Mouse (Mus musculus): ENCODE data around the gene Agpat4. TPM values are rescaled to one million over a fixed set of nuclear protein-coding genes. Genes with fewer than 3 reads are reported as not detected.

Agpat4 gene
- polyA plus RNA-seq (2015; fragmentation: Nextera tagmentation; extraction: Ambion mirVana): 38.8 and 40.1 TPM in 2 replicates

DNA sequence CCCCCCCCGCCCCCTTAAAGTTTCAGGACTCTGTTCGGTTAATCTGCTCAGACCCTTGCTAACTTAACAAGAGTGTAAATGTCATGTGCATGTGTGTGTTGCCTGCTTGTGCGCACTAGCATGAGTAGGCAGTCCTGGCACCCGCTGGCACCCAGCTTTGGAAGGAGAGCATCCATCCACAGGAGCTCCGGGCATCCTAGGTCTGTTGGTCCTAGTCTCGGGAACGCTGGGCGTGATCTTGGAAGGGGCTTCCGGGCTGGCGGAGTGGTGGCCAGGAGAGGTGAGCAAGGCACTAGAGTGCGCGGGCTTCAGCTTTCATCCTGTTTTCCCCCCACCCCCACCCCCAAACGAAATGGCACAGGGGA is at the start of gene Agpat4:
Agpat4 (plus strand) TSS at position 144 of the 365 bp plus-strand sequence.
- H3K4me3 ChIP-seq: peak within 1 kb of the TSS; percentile 60
- H3K36me3 ChIP-seq: no peaks in the 10 kb centered on the region
- H3K9ac ChIP-seq: peak within 1 kb of the TSS; percentile 77
- no peaks in the 10 kb centered on the region for H3K27me3 ChIP-seq
- peak; percentile 78 for ATAC-seq (ENCODE audit: low FRiP score, low read depth)
- no peaks in the 10 kb centered on the region for H3K9me3 ChIP-seq
- H3K27ac ChIP-seq: peak within 1 kb of the TSS; percentile 96
- H3K4me2 ChIP-seq (replicated peaks): peak within 1 kb of the TSS; percentile 86
- 0% methylated on average over 13 of the region's 13 CpGs for WGBS
- peaks cover 13% of the 10 kb centered on the region for H3K4me1 ChIP-seq

DNA sequence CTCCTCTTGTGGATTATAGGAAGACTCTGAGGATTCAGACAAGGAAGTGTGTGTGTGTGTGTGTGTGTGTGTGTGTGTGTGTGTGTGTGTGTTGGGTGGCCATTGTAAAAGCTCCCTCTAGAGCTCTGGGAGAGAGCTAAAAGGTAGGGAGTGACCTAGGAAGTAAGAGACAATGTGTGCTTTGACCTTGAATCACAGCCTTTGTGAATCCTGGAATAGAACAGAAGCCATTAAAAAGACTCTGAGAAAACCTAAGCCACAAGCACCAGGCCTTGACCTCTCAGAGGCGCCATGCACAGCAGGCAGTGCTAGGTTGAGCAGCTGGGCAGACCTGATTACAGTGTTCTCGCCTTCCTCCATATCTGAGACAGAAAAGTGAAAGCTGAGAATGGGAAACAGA is 41.7 kb upstream of the Agpat4 start:
- no peak overlapping the region for H3K27ac ChIP-seq
- no peak overlapping the region for H3K4me2 ChIP-seq (replicated peaks)
- no peaks in the 10 kb centered on the region for H3K27me3 ChIP-seq
- H3K4me1 ChIP-seq: peaks cover 7% of the 10 kb centered on the region
- no peaks in the 10 kb centered on the region for H3K9me3 ChIP-seq
- H3K4me3 ChIP-seq: no peak overlapping the region
- no peak overlapping the region for H3K9ac ChIP-seq
- WGBS: 65% methylated on average over 2 of the region's 2 CpGs
- no peaks in the 10 kb centered on the region for H3K36me3 ChIP-seq
- no peak for ATAC-seq (ENCODE audit: low FRiP score, low read depth)

DNA sequence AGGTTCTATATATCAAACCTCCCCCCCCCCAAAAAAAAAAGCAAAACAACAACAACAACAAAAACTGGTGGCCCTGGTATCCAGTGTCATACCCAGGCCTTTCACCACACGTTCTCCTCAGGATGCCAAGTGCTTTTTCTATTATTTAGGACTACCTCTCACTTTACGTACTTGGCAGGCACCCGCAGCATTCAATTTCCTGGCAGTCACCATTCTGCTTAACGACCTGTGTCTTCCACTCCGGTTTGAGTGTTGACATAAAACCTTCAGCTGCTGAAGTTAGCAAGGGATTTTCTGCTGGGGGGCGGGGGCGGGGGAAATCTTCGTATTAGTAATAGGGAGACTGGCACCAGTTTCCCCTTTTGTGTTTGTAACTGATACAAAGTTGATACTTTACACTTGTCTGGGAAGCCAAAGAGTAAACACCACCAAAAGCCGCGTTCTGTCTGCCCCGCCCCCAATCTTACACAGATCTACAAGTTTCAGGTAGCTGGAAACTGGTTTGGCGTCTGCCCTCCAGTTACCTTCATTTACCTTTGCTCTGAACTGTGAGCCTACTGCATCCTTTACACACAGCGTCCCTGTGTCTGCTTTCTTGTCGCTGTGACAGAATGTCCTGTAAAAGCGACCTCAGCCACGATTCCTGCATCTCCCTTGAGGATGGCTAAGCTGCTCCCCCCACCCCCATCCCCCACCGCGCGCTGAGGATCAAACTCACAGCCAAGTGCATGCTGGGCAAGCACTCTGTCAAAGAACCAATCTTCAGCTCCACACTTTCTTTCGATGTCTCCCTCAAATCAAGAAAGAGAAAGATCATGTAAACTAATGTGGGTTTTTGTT is 37.6 kb upstream of the Agpat4 start:
- Histone ChIP-seq H3K9ac (no peak overlapping the region), H3K27ac (no peak overlapping the region), H3K9me3 (no peaks in the 10 kb centered on the region), H3K4me1 (peaks cover 7% of the 10 kb centered on the region), H3K27me3 (no peaks in the 10 kb centered on the region), H3K4me3 (no peak overlapping the region), H3K36me3 (no peaks in the 10 kb centered on the region), H3K4me2 (replicated peaks) (peak overlapping the region; percentile 27)
- ATAC-seq (ENCODE audit: low FRiP score, low read depth): no peak
- WGBS: 37% methylated on average over 20 of the region's 20 CpGs

DNA sequence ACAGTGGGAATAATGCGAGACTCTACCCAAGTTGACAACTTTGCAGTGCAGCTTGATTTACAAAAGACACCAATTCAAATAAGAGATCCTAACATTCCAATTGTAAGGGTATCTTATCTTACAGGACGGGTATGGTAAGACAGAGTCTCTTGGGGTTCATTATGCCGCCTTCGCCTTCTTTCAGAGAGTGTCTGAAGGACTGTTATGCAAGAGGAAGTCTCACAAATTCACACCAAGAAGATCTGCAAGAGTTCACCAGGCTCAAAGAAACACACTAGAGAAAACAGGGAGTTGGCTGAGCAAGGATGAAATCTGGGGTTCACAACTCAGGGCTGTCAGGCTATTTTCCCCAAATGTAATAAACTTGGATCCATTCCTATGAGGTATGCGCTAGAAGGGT is 36.3 kb upstream of the Agpat4 start:
- no peak overlapping the region for H3K9ac ChIP-seq
- no peaks in the 10 kb centered on the region for H3K27me3 ChIP-seq
- WGBS: 89% methylated on average over 5 of the region's 5 CpGs
- no peak overlapping the region for H3K27ac ChIP-seq
- no peak overlapping the region for H3K4me3 ChIP-seq
- H3K36me3 ChIP-seq: no peaks in the 10 kb centered on the region
- H3K4me1 ChIP-seq: peaks cover 7% of the 10 kb centered on the region
- no peak overlapping the region for H3K4me2 ChIP-seq (replicated peaks)
- no peak for ATAC-seq (ENCODE audit: low FRiP score, low read depth)
- no peaks in the 10 kb centered on the region for H3K9me3 ChIP-seq

DNA sequence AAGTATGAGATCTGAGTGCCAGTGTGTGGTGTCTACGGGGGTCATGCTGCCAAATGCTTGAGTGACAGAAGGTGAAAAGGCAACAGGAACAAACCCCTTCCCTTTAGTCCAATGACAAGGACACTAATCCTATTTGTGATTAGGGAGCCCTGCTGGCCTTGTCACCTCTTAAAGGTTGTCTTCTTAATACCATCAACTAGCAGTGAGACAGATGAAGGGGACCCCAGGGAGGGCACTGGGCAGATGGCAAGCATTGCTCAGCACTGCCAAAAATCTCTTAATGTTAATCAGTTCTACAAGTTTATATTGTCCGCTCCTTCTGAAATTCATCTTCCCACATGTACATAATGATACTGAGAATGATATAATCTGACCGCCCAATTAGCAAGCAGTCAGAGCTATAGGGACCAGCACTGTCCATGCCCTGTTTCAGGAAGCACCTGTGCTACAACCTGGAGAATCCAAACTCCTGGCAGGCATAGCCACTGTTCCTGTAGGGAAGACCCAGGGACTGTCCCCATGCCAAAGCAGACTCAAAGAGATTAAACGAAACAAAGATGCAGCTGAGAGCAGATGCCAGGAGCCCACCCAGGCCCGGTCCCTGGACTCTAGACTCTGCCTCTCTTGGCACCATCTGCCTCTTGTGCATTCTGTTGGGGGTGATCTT is 28.1 kb upstream of the Agpat4 start:
- no peak overlapping the region for H3K27ac ChIP-seq
- H3K4me3 ChIP-seq: no peak overlapping the region
- H3K4me1 ChIP-seq: no peaks in the 10 kb centered on the region
- 79% methylated on average over 5 of the region's 5 CpGs for WGBS
- no peak for ATAC-seq (ENCODE audit: low FRiP score, low read depth)
- no peaks in the 10 kb centered on the region for H3K36me3 ChIP-seq
- no peak overlapping the region for H3K4me2 ChIP-seq (replicated peaks)
- no peaks in the 10 kb centered on the region for H3K27me3 ChIP-seq
- no peak overlapping the region for H3K9ac ChIP-seq
- no peaks in the 10 kb centered on the region for H3K9me3 ChIP-seq

DNA sequence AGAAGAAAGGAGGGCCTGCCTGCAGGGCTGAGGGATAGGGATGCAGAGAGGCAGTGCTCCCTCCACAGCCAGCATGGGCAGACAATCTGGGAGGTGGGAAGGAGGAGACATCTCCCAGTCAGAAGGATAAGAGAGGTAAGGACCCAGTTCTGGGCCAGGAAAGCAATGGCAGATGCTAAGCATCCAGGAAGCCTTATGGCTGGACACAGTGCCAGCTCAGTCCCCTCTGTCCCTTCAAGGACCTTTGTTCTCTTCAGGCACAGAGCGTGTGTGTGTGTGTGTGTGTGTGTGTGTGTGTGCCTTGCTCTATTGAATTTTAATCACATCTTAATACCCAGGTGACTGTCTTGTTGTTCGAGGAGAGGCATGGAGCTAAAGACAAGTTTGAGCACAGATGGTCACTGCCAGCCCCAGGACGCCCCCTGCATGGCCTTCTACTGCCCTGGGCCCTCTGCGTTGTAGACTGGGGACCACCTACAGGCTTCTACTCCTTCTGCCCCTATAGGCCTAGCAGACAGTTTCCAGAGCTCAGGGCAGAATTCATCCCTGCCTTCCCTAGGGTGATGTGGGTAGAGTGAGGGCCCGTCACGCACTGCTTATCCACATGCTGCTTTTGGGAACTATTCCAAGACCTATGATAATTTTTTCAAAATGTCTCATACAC is 25.5 kb upstream of the Agpat4 start:
- no peak for ATAC-seq (ENCODE audit: low FRiP score, low read depth)
- Histone ChIP-seq H3K27ac (no peak overlapping the region), H3K9ac (no peak overlapping the region), H3K36me3 (no peaks in the 10 kb centered on the region), H3K4me2 (replicated peaks) (no peak overlapping the region), H3K4me1 (no peaks in the 10 kb centered on the region), H3K27me3 (no peaks in the 10 kb centered on the region), H3K4me3 (no peak overlapping the region), H3K9me3 (no peaks in the 10 kb centered on the region)
- WGBS: 81% methylated on average over 6 of the region's 6 CpGs

DNA sequence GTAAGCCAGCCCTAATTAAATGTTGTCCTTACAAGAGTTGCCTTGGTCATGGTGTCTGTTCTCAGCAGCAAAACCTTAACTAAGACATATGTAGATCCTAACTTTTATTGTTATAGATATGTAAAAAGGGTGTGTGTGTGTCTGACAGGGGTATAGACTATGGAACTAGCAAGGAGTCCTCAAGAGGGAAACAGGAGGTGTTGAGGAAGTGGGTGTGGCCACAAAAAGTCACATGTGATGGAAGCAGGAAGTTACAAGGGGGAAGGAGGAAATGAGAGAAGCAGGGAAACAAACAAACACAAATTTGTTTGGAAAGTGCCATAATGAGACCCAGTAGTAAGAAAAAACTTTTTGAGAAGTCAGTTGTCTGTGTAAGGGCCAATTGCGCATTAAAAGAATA is 24.5 kb upstream of the Agpat4 start:
- no peak overlapping the region for H3K27ac ChIP-seq
- no peak for ATAC-seq (ENCODE audit: low FRiP score, low read depth)
- no peaks in the 10 kb centered on the region for H3K27me3 ChIP-seq
- no peak overlapping the region for H3K4me2 ChIP-seq (replicated peaks)
- no peak overlapping the region for H3K4me3 ChIP-seq
- H3K9ac ChIP-seq: no peak overlapping the region
- WGBS: 95% methylated on average over 1 of the region's 1 CpGs
- H3K4me1 ChIP-seq: no peaks in the 10 kb centered on the region
- no peaks in the 10 kb centered on the region for H3K9me3 ChIP-seq
- H3K36me3 ChIP-seq: no peaks in the 10 kb centered on the region

DNA sequence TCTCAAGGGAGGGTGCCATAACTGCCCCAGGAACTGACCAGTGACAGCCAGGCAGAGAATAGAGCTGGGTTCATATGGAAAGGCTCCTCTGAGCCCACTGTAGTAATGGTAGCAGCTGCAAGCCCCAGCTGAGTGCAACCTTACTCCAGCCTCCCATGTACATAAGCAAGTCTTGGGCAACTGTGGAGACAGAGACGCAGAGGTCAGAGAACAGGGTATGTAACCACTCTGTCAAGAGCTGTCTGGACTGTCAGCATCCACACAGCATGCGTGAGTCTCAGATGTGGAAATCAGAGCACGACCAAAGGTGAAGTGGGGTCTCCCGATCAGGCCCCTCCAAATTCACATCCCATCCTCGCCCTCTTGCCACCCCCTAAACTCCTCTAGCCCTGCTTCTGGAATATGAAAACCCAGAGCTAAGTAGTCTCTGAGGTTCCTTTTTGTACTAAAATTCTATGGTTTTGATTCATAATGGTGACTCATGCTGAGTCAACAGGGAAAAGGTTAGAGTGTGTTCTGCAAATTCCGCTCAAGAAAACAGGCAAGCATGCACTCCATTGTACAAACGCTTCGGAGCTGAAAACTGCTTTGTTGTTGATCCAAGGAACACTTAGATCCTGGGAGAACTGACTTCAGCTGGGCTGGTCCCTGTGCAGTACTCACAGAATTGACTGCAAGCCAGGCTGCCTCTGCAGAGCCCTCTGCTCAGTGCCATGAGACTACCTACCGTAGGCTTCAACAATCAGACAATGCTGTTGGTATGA is 23.5 kb upstream of the Agpat4 start:
- ATAC-seq (ENCODE audit: low FRiP score, low read depth): no peak

DNA sequence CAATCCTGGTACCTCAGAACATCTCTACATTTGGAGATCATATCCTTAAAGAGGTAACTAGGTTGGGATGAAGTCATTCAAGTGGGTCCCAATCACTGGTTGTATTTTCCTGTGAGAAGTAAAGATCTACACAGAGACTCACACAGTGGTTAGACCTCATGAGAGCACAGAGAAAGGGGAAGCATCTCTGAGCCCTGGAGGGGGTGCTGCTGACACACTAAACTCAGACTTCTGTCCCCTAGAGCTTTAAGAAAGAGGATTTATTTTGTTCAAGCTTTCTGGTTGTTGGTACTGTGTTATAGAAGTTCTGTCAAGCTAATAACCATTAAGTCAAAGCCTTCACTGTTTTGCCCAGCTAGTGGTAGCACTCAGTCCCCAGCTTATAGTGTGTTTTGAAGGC is 19.1 kb upstream of the Agpat4 start:
- H3K4me2 ChIP-seq (replicated peaks): no peak overlapping the region
- H3K27me3 ChIP-seq: no peaks in the 10 kb centered on the region
- ATAC-seq (ENCODE audit: low FRiP score, low read depth): no peak
- H3K9ac ChIP-seq: no peak overlapping the region
- H3K4me3 ChIP-seq: no peak overlapping the region
- H3K9me3 ChIP-seq: no peaks in the 10 kb centered on the region
- H3K4me1 ChIP-seq: no peaks in the 10 kb centered on the region
- H3K27ac ChIP-seq: no peak overlapping the region
- no peaks in the 10 kb centered on the region for H3K36me3 ChIP-seq

More for the DNA sequence above, 23.5 kb upstream of the Agpat4 start:
- Histone ChIP-seq H3K4me2 (replicated peaks) (no peak overlapping the region), H3K9ac (no peak overlapping the region), H3K27me3 (no peaks in the 10 kb centered on the region), H3K4me3 (no peak overlapping the region), H3K27ac (no peak overlapping the region), H3K9me3 (no peaks in the 10 kb centered on the region), H3K4me1 (no peaks in the 10 kb centered on the region), H3K36me3 (no peaks in the 10 kb centered on the region)
- 86% methylated on average over 9 of the region's 9 CpGs for WGBS

DNA sequence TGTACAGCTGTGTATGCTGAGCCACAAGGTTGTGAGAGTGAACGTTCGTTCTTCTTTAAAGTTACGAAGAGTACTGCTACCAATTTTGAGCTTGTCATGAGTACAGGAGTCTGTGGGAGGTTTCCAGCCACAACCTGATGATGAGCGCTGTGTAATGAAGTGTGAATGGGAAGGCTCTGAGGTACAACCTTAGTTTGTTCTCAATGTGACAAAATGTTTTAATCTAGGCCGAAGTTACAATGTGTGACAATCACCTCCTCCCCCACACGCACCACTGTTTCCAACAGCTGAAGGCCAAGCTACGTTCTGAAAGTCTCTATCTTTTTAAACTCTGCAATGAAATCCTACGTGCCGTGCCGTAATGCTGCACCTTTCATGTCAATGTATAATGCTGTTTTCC is 16.2 kb upstream of the Agpat4 start:
- no peak overlapping the region for H3K27ac ChIP-seq
- no peaks in the 10 kb centered on the region for H3K4me1 ChIP-seq
- no peaks in the 10 kb centered on the region for H3K36me3 ChIP-seq
- no peak overlapping the region for H3K4me2 ChIP-seq (replicated peaks)
- H3K9me3 ChIP-seq: no peaks in the 10 kb centered on the region
- no peak overlapping the region for H3K9ac ChIP-seq
- H3K4me3 ChIP-seq: no peak overlapping the region
- no peaks in the 10 kb centered on the region for H3K27me3 ChIP-seq
- ATAC-seq (ENCODE audit: low FRiP score, low read depth): no peak
- WGBS: 95% methylated on average over 10 of the region's 10 CpGs

DNA sequence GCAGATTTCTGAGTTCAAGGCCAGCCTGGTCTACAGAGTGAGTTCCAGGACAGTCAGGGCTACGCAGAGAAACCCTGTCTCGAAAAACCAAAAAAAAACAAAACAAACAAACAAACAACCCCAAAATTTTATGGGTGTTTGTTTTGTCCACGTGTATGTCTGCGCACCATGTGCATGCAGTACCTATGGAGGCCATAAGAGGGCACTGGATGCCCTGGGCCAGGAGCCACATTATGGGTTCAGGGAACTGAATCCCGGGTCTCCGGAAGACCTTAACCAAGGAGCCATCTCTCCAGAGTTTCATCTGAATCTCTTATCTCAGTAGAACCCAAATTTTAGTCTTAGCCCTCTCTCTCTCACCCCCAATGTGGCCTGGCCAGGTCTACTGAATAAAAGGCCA is 14.7 kb upstream of the Agpat4 start:
- H3K9me3 ChIP-seq: no peaks in the 10 kb centered on the region
- no peaks in the 10 kb centered on the region for H3K36me3 ChIP-seq
- ATAC-seq (ENCODE audit: low FRiP score, low read depth): no peak
- no peak overlapping the region for H3K27ac ChIP-seq
- no peak overlapping the region for H3K4me2 ChIP-seq (replicated peaks)
- no peak overlapping the region for H3K4me3 ChIP-seq
- WGBS: 85% methylated on average over 6 of the region's 6 CpGs
- H3K4me1 ChIP-seq: no peaks in the 10 kb centered on the region
- H3K27me3 ChIP-seq: no peaks in the 10 kb centered on the region
- H3K9ac ChIP-seq: no peak overlapping the region

DNA sequence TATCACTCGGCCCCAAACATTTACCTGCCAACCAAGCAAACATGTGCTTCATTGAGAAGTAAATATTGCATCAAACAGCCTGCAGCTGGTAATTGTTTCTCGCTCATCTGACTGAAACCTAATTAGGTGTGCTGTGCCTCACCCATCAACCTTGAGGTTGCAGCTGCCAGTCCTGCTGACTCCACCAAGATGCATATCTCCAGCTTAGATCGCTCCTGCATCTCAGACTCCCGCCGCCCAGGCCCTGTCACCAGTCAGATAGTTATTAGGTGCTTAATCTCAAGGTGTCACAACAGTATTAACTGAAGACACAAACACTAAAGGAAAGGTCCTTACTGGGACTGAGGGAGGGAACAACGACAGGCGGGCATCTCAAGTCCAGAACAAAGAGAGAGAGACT is 14.3 kb upstream of the Agpat4 start:
- WGBS: 76% methylated on average over 7 of the region's 7 CpGs
- H3K36me3 ChIP-seq: no peaks in the 10 kb centered on the region
- no peak overlapping the region for H3K4me2 ChIP-seq (replicated peaks)

More for the DNA sequence above, 14.3 kb upstream of the Agpat4 start:
- Histone ChIP-seq H3K4me1 (no peaks in the 10 kb centered on the region), H3K27ac (no peak overlapping the region), H3K27me3 (no peaks in the 10 kb centered on the region), H3K9ac (no peak overlapping the region), H3K9me3 (no peaks in the 10 kb centered on the region), H3K4me3 (no peak overlapping the region)
- no peak for ATAC-seq (ENCODE audit: low FRiP score, low read depth)
